Mouse (Mus musculus) limb, embryonic 12.5 days (tissue): ENCODE measurements at regions not wholly inside any gene's neighbourhood (a gene's known extent, or its start where the extent isn't known, plus 50 kb on each side); places are given as distances from the start of the nearest gene placed in this dataset.
"Not testable (repeated sequence)": the region's sequence is repeated elsewhere in the genome, so short reads cannot be mapped to it uniquely, and the experiment has no call there.

Experiments used
- ATAC-seq: fragments of 200-750 bp; cut with Nextera tagmentation; 2 replicates; pipeline ENCODE4 v1.8.0; 2017; ENCODE audit warnings: low read depth, moderate TSS enrichment; ENCODE audit not compliant: insufficient number of reproducible peaks, insufficient read depth, low FRiP score, low TSS enrichment
- H3K27ac ChIP-seq: fragments of 300-500 bp; sonication (generic); 2 replicates; pipeline ENCODE4 v1.5.1; 2016; ENCODE audit warnings: mild to moderate bottlenecking, moderate library complexity
- H3K27me3 ChIP-seq: fragments of 300-500 bp; sonication (generic); 2 replicates; pipeline ENCODE4 v1.6.1; 2016; ENCODE audit warnings: mild to moderate bottlenecking, moderate library complexity
- H3K36me3 ChIP-seq: fragments of 300-500 bp; sonication (generic); 2 replicates; pipeline ENCODE4 v1.6.1; 2016; ENCODE audit warnings: mild to moderate bottlenecking, moderate library complexity
- H3K4me1 ChIP-seq: fragments of 300-500 bp; sonication (generic); replicated peaks from 2 replicates; pipeline ENCODE4 v1.6.1; 2016
- H3K4me2 ChIP-seq: fragments of 300-500 bp; sonication (generic); 2 replicates; pipeline ENCODE4 v1.6.1; 2016; ENCODE audit warnings: mild to moderate bottlenecking, moderate library complexity
- H3K4me3 ChIP-seq: fragments of 300-500 bp; sonication (generic); replicated peaks from 2 replicates; pipeline ENCODE4 v1.5.1; 2016; ENCODE audit warnings: mild to moderate bottlenecking
- H3K9ac ChIP-seq: fragments of 300-500 bp; sonication (generic); replicated peaks from 2 replicates; pipeline ENCODE4 v1.6.1; 2016; ENCODE audit warnings: mild to moderate bottlenecking, moderate library complexity
- H3K9me3 ChIP-seq: fragments of 300-500 bp; sonication (generic); 2 replicates; pipeline ENCODE4 v1.6.1; 2016; ENCODE audit warnings: mild to moderate bottlenecking, moderate library complexity
- WGBS: fragments of 180-500 bp; shearing (Covaris S2); methylation state at CpG from one replicate; pipeline ENCODE4 v1.1.7; 2016; 5-methylcytosine and 5-hydroxymethylcytosine counted together

- H3K9me3 ChIP-seq = peaks cover 21% of the 10 kb centered on the region; the same call in 1 of the 2 replicates
- H3K36me3 ChIP-seq, H3K4me1 ChIP-seq, H3K4me2 ChIP-seq, H3K4me3 ChIP-seq, H3K27ac ChIP-seq, ATAC-seq, H3K9ac ChIP-seq, H3K27me3 ChIP-seq: not testable (repeated sequence)
- WGBS = 62% methylated on average over 3 of the region's 3 CpGs
Measured at GRCm38 (mm10) chr13:3377801-3378200, 160.1 kb upstream of the Gdi2 start.

DNA sequence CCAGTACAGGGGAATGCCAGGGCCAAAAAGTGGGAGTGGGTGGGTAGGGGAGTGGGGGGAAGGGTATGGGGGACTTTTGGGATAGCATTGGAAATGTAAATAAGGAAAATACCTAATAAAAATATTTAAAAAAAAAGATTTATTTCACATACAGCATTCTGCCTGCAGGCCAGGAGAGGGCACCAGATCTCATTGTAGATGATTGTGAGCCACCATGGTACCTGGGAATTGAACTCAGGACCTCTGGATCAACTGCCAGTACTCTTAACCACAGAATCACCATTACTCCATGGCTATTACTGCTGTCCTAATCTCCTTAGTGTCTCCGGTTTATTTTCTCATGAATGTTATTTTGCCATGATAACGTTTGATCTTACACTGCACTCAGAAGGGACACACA is 132.1 kb upstream of the Gdi2 start:
- not testable (repeated sequence) for H3K27ac ChIP-seq, H3K4me3 ChIP-seq, H3K9me3 ChIP-seq, ATAC-seq, H3K36me3 ChIP-seq, H3K9ac ChIP-seq, H3K4me2 ChIP-seq, H3K27me3 ChIP-seq, H3K4me1 ChIP-seq
- WGBS = 89% methylated on average over 2 of the region's 2 CpGs

DNA sequence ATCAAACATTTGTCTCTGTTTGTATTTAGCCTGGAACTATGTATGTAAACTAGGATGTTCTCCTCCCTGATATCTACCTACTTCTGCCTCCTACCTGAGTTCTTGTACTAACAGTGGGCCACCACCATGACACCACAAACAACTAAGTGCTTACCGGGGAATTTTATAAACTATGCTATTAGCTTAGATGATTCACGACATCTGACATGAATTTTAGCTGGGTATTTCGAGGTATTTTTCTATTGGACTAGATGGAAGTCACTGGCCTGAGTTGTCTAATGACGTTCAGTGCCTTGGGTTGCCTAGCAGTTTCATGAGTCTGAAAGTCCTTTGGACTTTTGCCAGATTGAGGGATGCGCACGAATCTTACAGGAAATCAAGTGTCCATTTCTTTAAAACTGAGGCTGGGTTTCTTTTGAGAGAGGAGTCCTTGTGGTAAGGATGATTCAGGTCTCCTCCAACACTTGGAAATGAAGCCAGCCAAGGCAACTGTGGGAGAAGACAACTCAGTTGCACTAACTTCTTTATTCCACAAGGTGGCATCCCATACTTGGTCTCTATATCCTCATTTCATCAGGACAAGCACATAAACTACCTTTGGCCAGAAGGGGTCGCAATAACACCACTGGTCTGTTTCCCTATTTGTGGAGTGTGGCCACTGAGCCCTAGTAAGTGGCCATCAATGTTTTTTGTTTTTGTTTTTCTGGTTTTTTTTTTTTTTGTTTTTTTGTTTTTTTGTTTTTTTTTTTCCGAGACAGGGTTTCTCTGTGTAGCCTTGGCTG is 131.4 kb upstream of the Gdi2 start:
- not testable (repeated sequence) for H3K36me3 ChIP-seq, H3K4me2 ChIP-seq, H3K4me3 ChIP-seq, H3K4me1 ChIP-seq, H3K9me3 ChIP-seq, H3K27ac ChIP-seq, H3K9ac ChIP-seq, H3K27me3 ChIP-seq
- peak; percentile 42; the same call in 1 of the 2 replicates for ATAC-seq
- WGBS = 42% methylated on average over 8 of the region's 8 CpGs

- not testable (repeated sequence) for H3K4me2 ChIP-seq, H3K27me3 ChIP-seq, H3K9ac ChIP-seq, H3K4me1 ChIP-seq, H3K27ac ChIP-seq, H3K9me3 ChIP-seq, H3K4me3 ChIP-seq, ATAC-seq, H3K36me3 ChIP-seq
- WGBS = 55% methylated on average over 3 of the region's 3 CpGs
Measured at GRCm38 (mm10) chr13:3410281-3410680, 127.6 kb upstream of the Gdi2 start.

- Histone ChIP-seq H3K4me3 (no peak overlapping the region), H3K27me3 (no peaks in the 10 kb centered on the region), H3K27ac (no peak overlapping the region), H3K4me1 (no peaks in the 10 kb centered on the region), H3K4me2 (no peak overlapping the region), H3K9me3 (peaks cover 19% of the 10 kb centered on the region), H3K36me3 (no peaks in the 10 kb centered on the region), H3K9ac (no peak overlapping the region)
- WGBS = 57% methylated on average over 1 of the region's 1 CpGs
- ATAC-seq = no peak
Measured at GRCm38 (mm10) chr13:3417026-3417425, 120.8 kb upstream of the Gdi2 start.

- not testable (repeated sequence) for H3K4me1 ChIP-seq, H3K9ac ChIP-seq, H3K27me3 ChIP-seq, H3K27ac ChIP-seq, H3K9me3 ChIP-seq, H3K4me2 ChIP-seq, ATAC-seq, H3K4me3 ChIP-seq, H3K36me3 ChIP-seq
- WGBS = 91% methylated on average over 6 of the region's 6 CpGs
Measured at GRCm38 (mm10) chr13:3455374-3455773, 82.5 kb upstream of the Gdi2 start.

DNA sequence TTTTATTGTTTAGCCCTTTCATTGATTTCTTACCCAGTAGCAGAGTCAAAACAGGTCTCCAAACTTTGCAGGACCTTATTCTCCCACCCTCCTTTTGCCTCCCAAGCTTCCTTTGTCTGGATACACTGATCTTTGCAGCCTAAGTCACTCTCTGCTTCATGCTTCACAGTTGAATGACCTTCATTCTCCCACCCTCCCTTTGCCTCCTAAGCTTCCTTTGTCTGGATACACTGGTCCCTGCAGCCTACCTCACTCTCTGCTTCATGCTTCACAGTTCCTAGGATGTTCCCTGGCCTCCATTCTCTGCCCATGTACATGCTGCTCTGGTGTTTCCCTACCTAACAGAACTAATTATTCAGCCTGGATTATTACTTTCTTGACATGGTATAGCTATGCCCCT is 61.0 kb upstream of the Gdi2 start:
- Histone ChIP-seq H3K36me3 (0 out of 2 replicates have a peak, but pooled peaks cover 3% of the 10 kb centered on the region), H3K4me3 (no peak overlapping the region), H3K27me3 (no peaks in the 10 kb centered on the region), H3K4me2 (no peak overlapping the region), H3K9ac (no peak overlapping the region), H3K4me1 (0 out of 2 replicates have a peak, but pooled peaks cover 2% of the 10 kb centered on the region), H3K27ac (no peak overlapping the region), H3K9me3 (peaks cover 4% of the 10 kb centered on the region; the same call in 1 of the 2 replicates)
- no peak for ATAC-seq

DNA sequence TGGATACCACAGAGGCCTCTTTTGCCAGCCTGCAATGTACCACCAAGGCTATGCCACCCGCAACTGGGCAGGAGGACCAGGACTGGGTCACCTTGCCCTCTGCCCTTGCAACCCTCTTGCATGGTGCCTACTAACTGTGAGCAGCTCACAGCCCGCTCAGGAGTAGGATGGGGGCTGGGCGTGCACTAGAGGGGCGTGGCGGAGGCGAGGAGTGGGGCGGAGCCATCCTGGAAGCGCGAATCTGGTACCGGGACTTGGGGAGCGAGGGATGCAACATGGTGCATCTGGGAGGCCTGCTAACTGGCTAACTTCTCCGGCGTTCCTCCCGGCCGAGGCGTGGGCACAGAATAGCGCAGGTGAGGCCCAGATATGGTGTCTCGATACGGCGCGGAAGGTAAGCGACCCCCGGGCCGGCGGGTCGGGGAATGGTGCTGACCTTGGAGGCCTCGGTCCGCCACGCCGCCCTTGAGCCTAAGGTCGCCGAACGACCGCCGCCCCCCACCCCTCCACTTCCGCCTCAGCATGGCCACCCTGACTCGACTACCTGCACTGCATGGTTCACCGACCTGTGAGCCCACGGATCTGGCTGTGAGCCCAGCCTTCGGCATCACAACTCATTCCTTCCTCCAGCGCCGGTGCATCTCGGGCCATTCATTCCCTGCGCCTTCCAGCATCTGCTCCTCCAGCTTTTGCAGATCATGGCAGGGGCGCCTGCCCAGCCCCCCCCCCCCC is 59.7 kb upstream of the Gdi2 start:
- Histone ChIP-seq H3K9me3 (peaks cover 4% of the 10 kb centered on the region; the same call in 1 of the 2 replicates), H3K4me1 (0 out of 2 replicates have a peak, but pooled peaks cover 2% of the 10 kb centered on the region), H3K4me3 (peak overlapping the region; percentile 64), H3K27me3 (no peaks in the 10 kb centered on the region), H3K36me3 (peaks cover 6% of the 10 kb centered on the region; the same call in 1 of the 2 replicates), H3K9ac (peak overlapping the region; percentile 65), H3K4me2 (peak overlapping the region; percentile 82), H3K27ac (no peak overlapping the region; the same call in 1 of the 2 replicates)
- ATAC-seq = peak; percentile 96
- WGBS = under 1% methylated on average over 44 of the region's 45 CpGs
